Mouse (Mus musculus) hindbrain, embryonic 16.5 days (tissue): ENCODE data around the gene Rho. TPM values are rescaled to one million over a fixed set of nuclear protein-coding genes. Genes with fewer than 3 reads are reported as not detected.

ENCODE experiments used
- ATAC-seq: fragments of 200-750 bp; cut with Nextera tagmentation; 2 replicates; pipeline ENCODE4 v1.8.0; 2017; ENCODE audit warnings: moderate TSS enrichment, moderate library complexity
- H3K27ac ChIP-seq: fragments of 300-500 bp; sonication (generic); 2 replicates; pipeline ENCODE4 v1.5.1; 2014; ENCODE audit warnings: low read depth, mild to moderate bottlenecking, control low read depth, low read length, moderate library complexity
- H3K27me3 ChIP-seq: fragments of 300-500 bp; sonication (generic); replicated peaks from 2 replicates; pipeline ENCODE4 v1.6.1; 2014; ENCODE audit warnings: low read length; ENCODE audit not compliant: control insufficient read depth, insufficient read depth
- H3K36me3 ChIP-seq: fragments of 300-500 bp; sonication (generic); 2 replicates; pipeline ENCODE4 v1.6.1; 2014; ENCODE audit warnings: mild to moderate bottlenecking, low read length, moderate library complexity, mixed read lengths; ENCODE audit not compliant: control insufficient read depth, insufficient read depth
- H3K4me1 ChIP-seq: fragments of 300-500 bp; sonication (generic); 2 replicates; pipeline ENCODE4 v1.6.1; 2014; ENCODE audit warnings: low read depth, low read length; ENCODE audit not compliant: control insufficient read depth, insufficient read depth
- H3K4me2 ChIP-seq: fragments of 300-500 bp; sonication (generic); 2 replicates; pipeline ENCODE4 v1.6.1; 2014; ENCODE audit warnings: mild to moderate bottlenecking, low read length, control low read depth, moderate library complexity
- H3K4me3 ChIP-seq: fragments of 300-500 bp; sonication (generic); 2 replicates; pipeline ENCODE4 v1.5.1; 2014; ENCODE audit warnings: mild to moderate bottlenecking, low read length, control low read depth, moderate library complexity
- H3K9ac ChIP-seq: fragments of 300-500 bp; sonication (generic); 2 replicates; pipeline ENCODE4 v1.6.1; 2014; ENCODE audit warnings: low read depth, mild to moderate bottlenecking, control low read depth, low read length, moderate library complexity
- H3K9me3 ChIP-seq: fragments of 300-500 bp; sonication (generic); 2 replicates; pipeline ENCODE4 v1.6.1; 2014; ENCODE audit warnings: mild to moderate bottlenecking, low read length, moderate library complexity; ENCODE audit not compliant: control insufficient read depth
- WGBS: fragments of 180-500 bp; shearing (Covaris S2); extraction: QIAGEN DNeasy Blood & Tissue Kit; methylation state at CpG from one replicate; pipeline ENCODE4 v1.1.7; 2014; 5-methylcytosine and 5-hydroxymethylcytosine counted together
- polyA plus RNA-seq: library from polyadenylated mRNA; unstranded; fragments of >200 nt; fragmentation: Nextera tagmentation; extraction: Ambion mirVana; gene quantifications from 2 replicates; pipeline ENCODE4 v1.2.1, GENCODE M21; 2015

The Rho gene
- polyA plus RNA-seq, 1 experiment from 2014 or later = 0.50 TPM

DNA sequence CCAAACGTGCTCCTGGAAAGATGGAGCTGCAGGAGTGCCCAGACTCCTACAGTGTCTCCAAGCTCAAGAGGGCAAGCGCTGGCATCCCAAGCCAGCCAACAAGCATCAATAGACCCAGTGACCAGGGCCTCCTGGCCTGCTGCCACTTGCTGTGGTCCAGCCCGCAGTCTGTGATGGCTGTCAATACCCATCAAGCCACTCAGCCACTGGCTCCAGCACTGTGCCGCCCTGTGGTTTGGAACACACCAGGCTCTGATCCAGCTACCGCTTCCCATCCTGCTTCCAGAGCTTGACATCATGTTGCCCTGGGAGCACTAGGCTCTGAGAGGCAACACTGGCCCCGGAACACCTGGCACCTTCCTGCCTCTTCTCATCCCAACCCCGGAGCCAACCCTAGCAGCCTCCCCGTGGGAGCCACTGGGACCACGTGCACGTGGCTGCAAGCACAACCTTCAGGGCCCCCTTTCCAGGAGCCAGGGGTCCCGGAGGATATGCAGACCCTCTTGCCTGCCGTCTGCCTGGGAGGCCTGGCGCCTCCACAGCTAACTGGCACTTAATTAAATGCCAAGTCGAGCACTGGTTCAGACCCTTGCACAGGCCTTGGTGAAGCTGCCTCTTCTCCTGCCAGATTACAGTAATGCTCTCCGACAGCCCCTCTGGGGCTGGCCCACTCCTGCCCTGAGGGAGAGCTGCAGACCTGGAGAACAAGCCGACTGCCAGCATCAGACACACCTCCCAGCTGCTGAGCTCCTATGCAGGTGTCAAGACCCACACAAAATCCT is 42.5 kb downstream of the Rho start:
- H3K9me3 ChIP-seq = no peaks in the 10 kb centered on the region
- peak; percentile 43 for ATAC-seq
- no peak overlapping the region for H3K4me3 ChIP-seq
- H3K4me1 ChIP-seq = peaks cover 14% of the 10 kb centered on the region; the same call in 1 of the 2 replicates
- no peak overlapping the region for H3K9ac ChIP-seq
- H3K27ac ChIP-seq = peak overlapping the region; percentile 14; the same call in 1 of the 2 replicates
- 53% methylated on average over 16 of the region's 16 CpGs for WGBS
- H3K4me2 ChIP-seq = no peak overlapping the region
- no peaks in the 10 kb centered on the region for H3K36me3 ChIP-seq
- no peaks in the 10 kb centered on the region for H3K27me3 ChIP-seq

- Histone ChIP-seq H3K9me3 (no peaks in the 10 kb centered on the region), H3K36me3 (no peaks in the 10 kb centered on the region), H3K9ac (no peak overlapping the region), H3K27me3 (no peaks in the 10 kb centered on the region), H3K4me1 (peaks cover 14% of the 10 kb centered on the region; the same call in 1 of the 2 replicates), H3K4me3 (no peak overlapping the region), H3K4me2 (no peak overlapping the region), H3K27ac (no peak overlapping the region)
- 86% methylated on average over 8 of the region's 8 CpGs for WGBS
- no peak for ATAC-seq
These were observed 44.1 kb downstream of the Rho start for GRCm38 (mm10) chr6:115975606-115976005.

DNA sequence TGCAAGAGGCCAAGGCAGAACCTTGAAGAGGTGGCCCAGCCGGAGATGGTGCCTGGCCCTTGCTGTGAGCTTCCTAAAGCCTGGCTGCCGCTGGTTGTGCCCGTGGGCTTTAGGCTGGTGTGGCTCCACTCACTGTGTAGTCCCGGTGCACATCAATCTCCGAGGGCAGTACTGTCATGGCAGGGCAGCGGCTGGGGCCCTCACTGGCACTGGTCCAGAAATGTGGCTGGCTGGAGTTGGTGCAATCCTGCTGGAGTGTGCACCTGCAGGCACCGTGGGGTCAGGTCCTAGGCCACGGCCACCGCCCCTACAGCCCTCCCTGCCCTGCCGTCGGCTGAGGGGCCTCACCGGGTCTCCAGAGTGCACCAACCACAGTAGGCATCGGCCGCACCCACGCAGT is 46.3 kb downstream of the Rho start:
- Histone ChIP-seq H3K27me3 (no peaks in the 10 kb centered on the region), H3K9me3 (no peaks in the 10 kb centered on the region), H3K27ac (no peak overlapping the region), H3K36me3 (no peaks in the 10 kb centered on the region), H3K4me1 (peaks cover 7% of the 10 kb centered on the region; the same call in 1 of the 2 replicates), H3K4me3 (no peak overlapping the region), H3K9ac (no peak overlapping the region), H3K4me2 (no peak overlapping the region)
- ATAC-seq = no peak
- WGBS = 81% methylated on average over 15 of the region's 15 CpGs

GRCm38 (mm10) chr6:115978596-115978995 is 47.0 kb downstream of the Rho start:
- H3K27me3 ChIP-seq = no peaks in the 10 kb centered on the region

DNA sequence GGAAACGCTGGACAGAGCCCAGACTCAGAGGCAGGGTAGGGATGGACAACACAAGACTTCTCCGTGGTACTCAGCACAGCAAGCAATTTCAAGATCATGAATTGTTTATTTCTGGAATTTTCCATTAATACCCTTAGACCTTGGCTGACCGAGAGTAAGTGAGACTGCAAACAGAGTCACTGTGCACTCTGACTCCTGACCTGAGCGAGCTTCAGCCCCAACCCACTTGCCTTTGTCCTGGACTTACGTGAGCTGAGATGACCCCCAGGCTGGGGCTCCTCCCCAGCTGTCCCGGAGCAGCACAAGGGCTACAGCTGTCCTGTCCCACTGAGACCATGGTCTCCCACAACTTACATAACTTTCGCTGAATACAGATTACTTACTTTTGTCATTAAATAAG is 51.3 kb downstream of the Rho start:
- H3K4me3 ChIP-seq = no peak overlapping the region
- H3K36me3 ChIP-seq = no peaks in the 10 kb centered on the region
- no peaks in the 10 kb centered on the region for H3K9me3 ChIP-seq
- no peak overlapping the region for H3K9ac ChIP-seq
- H3K4me1 ChIP-seq = peaks cover 21% of the 10 kb centered on the region
- H3K27ac ChIP-seq = no peak overlapping the region
- no peak overlapping the region for H3K4me2 ChIP-seq
- 68% methylated on average over 7 of the region's 7 CpGs for WGBS
- no peaks in the 10 kb centered on the region for H3K27me3 ChIP-seq
- ATAC-seq = no peak

More at GRCm38 (mm10) chr6:115978596-115978995, 47.0 kb downstream of the Rho start:
- no peak for ATAC-seq
- 71% methylated on average over 8 of the region's 8 CpGs for WGBS
- H3K27ac ChIP-seq = no peak overlapping the region
- H3K4me3 ChIP-seq = no peak overlapping the region
- H3K9me3 ChIP-seq = no peaks in the 10 kb centered on the region
- no peak overlapping the region for H3K9ac ChIP-seq
- H3K4me1 ChIP-seq = peaks cover 6% of the 10 kb centered on the region; the same call in 1 of the 2 replicates
- no peaks in the 10 kb centered on the region for H3K36me3 ChIP-seq
- no peak overlapping the region for H3K4me2 ChIP-seq

- Histone ChIP-seq H3K9ac (no peak overlapping the region), H3K4me3 (no peak overlapping the region), H3K4me2 (no peak overlapping the region), H3K9me3 (no peaks in the 10 kb centered on the region), H3K27ac (no peak overlapping the region), H3K4me1 (peaks cover 21% of the 10 kb centered on the region), H3K36me3 (no peaks in the 10 kb centered on the region), H3K27me3 (no peaks in the 10 kb centered on the region)
- WGBS = 55% methylated on average over 12 of the region's 12 CpGs
- ATAC-seq = no peak
These were observed 51.9 kb downstream of the Rho start for GRCm38 (mm10) chr6:115983306-115984038.

DNA sequence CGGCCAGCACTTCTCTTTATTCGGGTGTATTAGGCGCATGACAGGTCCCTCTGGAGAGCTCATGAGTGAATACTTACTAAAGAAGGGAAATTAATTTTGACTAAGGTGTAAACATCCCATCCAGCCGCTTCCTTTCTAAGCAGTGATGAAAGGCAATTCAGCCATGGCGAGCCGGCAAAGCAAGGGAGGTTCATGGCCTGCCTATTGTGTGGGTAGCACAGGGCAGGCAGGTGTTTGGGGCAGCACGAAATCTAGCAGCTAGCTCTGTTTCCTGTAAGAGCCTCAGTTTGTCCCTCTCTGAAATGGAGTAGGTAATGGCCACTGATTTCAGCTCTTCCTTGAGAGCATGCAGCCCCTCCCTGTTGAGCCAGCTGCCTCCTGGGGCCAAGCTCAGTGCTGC is 53.0 kb downstream of the Rho start:
- 59% methylated on average over 7 of the region's 7 CpGs for whole genome bisulfite sequencing
- Histone ChIP-seq H3K4me1 (peaks cover 21% of the 10 kb centered on the region), H3K27ac (no peak overlapping the region), H3K4me3 (no peak overlapping the region), H3K9me3 (no peaks in the 10 kb centered on the region), H3K4me2 (no peak overlapping the region), H3K36me3 (no peaks in the 10 kb centered on the region), H3K9ac (no peak overlapping the region), H3K27me3 (0 out of 2 replicates have a peak, but pooled peaks cover 2% of the 10 kb centered on the region)
- no peak for ATAC-seq

- H3K27me3 ChIP-seq = 0 out of 2 replicates have a peak, but pooled peaks cover 2% of the 10 kb centered on the region
- WGBS = 65% methylated on average over 9 of the region's 9 CpGs
- H3K4me2 ChIP-seq = no peak overlapping the region
- no peaks in the 10 kb centered on the region for H3K36me3 ChIP-seq
- no peak for ATAC-seq
- H3K4me1 ChIP-seq = peaks cover 21% of the 10 kb centered on the region
- H3K9ac ChIP-seq = no peak overlapping the region
- no peaks in the 10 kb centered on the region for H3K9me3 ChIP-seq
- H3K4me3 ChIP-seq = no peak overlapping the region
- H3K27ac ChIP-seq = no peak overlapping the region
These were observed 54.1 kb downstream of the Rho start for GRCm38 (mm10) chr6:115985622-115986021.

DNA sequence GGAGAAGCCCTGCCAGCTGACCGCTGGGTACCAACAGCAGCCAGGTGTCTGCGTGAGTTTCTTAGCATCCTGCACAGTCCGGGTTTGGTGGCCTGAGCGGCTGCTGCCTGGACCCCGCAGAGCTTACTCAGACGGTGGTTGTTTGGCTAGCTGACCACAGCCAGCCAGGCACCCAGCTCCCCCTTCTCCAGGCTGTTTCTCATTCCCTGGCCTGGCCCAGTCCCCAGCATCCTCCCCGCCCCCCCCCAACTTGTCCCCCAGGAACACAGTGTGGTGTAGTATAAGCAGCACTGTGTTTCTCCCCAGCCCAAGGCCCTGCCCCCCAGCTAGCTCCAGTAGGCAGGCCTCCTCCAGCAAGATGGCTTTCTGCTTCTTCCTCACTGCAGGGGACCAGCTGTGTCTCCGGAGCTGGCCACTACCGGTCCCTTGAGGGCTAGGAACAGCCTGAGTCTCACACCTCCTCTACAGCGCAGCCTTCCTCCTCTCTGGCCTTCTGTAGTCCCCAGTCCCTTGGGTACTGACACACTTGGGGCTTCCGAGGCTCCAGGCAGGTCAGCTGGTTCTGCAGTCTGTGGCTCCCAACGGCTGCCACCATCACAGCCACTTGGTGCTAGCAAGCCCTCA is 55.0 kb downstream of the Rho start:
- Histone ChIP-seq H3K4me1 (peaks cover 21% of the 10 kb centered on the region), H3K4me2 (no peak overlapping the region), H3K9ac (no peak overlapping the region; the same call in 1 of the 2 replicates), H3K9me3 (no peaks in the 10 kb centered on the region), H3K27ac (no peak overlapping the region), H3K27me3 (0 out of 2 replicates have a peak, but pooled peaks cover 4% of the 10 kb centered on the region), H3K4me3 (no peak overlapping the region), H3K36me3 (no peaks in the 10 kb centered on the region)
- WGBS = 48% methylated on average over 12 of the region's 12 CpGs
- ATAC-seq = no peak
